Mouse (Mus musculus): ENCODE measurements around the gene Sh3bp5.
"Not testable (repeated sequence)": the region's sequence is repeated elsewhere in the genome, so short reads cannot be mapped to it uniquely, and the experiment has no call there.

Gene Sh3bp5

DNA sequence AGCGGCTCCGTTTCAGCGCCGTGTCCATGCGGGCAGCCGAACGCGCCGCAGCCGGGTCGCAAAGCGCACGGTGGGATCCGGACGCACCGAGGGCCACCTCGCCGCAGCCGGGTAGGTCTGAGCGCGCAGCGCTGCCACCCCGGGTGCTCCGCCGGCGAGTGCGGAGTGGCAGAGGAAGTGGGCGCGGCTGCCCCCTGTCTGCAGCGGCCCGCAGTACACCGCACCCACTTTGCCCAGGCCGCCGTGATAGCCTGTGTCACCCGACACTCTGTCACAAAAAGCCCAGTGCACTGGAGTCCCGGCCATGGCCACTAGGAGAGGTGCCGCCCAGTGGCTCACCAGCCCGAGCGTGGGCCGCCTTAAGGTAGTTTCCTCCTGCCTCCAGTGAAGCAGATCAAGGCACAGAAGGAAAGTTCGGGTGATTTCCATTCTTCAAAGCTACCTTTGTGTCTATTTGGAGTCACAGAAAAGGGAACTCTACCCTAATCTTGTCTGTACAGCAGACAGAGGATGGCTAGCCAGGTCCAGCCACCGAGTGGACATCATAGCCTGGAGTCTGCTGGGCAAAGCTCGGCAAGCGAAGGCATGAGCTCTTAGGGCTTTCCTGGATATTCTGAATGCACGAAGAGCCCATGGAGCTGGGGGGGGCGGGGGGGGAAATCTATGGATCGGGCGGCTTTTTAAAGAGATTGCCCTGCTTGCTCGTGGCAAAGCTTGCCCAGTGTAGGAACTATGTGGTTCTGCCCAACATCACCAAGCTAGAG is at the start of gene Sh3bp5:
Sh3bp5 (minus strand) TSS at position 149 of the 764 bp plus-strand sequence.
- peak; percentile 57 for DNase-seq (ENCODE audit: low spot score)

DNA sequence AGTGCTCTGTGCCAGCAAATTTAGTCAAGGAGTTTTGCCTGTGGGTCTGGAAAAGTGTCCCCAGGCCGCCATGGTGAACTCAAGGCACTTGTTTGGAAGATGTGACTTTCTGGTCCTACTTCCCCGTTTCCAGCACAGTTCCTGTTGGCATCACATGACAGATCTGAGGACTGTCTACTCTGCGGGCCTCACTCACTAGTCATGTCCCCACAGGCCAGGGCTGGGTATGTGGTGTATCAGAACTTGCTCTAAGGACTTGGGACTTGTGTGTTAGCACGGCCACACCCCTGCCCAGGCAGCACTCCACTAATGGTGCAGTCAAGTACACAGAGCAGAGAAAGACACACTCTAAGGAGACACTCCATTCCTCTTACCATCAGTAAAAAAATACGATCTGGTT is 46.5 kb upstream of the Sh3bp5 start:
- no peak for DNase-seq (ENCODE audit: low spot score)

DNA sequence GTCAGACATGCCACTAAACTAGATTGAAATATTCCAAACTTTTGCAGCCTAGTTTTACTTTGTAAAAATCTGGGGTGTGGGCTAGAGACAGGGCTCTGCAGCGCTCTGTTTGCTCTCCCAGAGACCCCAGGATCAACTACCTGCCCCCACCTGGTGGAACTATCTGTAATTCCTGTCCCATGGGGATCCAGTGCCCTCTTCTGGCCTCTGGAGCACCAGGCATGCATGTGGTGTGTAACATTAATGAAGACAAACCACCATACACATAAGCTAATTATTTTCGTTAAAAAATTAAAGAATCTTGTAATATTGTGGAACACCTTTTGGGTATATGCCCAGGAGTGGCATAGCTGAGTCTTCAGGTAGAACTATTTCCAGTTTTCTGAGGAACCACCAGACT is 37.4 kb upstream of the Sh3bp5 start:
- DNase-seq (ENCODE audit: low spot score): no peak

DNA sequence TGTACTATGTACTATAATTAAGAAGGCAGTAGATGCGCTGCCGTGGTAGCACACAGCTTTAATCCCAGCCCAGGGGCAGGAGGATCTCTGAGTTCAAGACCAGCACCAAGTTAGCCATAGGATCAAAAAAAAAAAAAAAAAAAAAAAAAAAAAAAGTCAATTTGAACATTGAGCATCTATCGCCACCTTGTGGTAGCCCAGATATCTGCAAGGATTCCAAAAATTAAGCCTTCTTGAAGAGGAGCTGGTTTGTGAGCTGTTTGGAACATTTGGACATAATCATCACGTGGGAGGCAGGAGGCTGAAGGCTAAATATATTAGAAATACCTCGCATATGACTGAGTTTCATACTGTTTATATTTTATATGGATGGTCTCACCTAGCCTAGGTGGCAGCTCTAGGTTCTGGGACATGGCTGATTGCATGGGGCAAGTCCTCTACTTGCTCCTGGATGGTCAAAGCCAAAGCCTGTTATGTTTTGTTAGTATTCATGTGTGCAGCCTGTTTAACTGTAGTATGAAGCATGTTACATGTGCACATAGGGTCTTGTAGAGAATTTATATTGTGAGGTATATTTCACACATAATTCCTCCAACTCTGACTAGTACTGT is 36.7 kb upstream of the Sh3bp5 start:
- no peak for DNase-seq (ENCODE audit: low spot score)

DNA sequence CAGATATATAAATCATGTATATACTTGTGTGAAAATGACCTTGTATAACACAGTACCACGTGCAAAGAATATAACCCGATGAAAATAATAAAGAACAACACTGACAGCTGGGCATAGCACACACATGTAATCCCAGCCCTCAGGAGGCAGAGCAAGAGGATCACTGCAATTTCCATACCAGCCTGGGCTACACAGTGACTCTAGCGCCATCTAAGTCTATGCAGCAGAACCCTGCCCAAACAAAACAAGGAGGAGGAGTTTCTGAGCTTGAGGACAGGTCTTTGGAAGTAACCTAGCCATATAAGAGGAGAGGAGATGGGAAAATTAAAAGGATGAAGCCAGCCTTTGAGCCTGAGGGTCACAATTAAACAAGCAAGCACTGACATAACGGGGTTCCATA is 33.8 kb upstream of the Sh3bp5 start:
- DNase-seq (ENCODE audit: low spot score): no peak

DNA sequence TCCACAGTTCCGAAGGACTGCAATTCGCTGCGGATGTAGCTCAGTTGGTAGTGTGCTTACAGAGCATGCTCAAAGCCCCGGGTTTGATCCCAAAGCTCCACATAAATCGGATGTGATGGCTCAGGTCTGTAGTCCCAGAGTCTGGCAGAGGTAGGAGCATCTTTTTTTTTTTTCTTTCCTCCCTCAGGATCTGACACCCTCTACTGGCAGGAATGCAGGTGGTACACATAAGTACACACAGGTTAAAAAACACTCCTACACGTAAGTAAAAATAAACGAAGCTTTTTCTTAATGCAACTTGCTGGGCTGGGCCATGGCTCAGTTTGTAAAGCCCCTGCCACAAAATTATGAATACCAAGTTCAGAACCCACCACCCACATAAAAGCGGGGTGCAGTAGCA is 28.3 kb upstream of the Sh3bp5 start:
- DNase-seq (ENCODE audit: low spot score): no peak

DNA sequence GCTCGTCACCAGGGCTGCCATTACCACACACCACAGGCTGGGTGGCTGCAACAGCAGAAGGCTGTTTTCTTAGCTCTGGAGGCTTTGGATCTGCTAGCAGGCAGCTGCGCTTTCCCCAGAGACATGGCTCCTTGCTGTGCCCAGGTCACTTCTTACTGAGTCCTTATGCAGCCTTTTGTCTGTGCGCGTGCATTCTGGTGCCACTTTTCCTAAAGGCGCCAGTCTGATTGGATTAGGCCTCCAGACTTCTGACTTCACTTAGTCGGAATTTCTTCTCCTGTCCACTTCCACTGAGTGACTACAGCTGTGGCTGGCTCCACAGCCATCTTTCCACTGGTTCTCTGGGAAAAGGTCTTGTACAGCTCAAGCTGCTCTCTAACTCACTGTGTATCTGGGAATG is 27.0 kb upstream of the Sh3bp5 start:
- DNase-seq (ENCODE audit: low spot score): no peak

DNA sequence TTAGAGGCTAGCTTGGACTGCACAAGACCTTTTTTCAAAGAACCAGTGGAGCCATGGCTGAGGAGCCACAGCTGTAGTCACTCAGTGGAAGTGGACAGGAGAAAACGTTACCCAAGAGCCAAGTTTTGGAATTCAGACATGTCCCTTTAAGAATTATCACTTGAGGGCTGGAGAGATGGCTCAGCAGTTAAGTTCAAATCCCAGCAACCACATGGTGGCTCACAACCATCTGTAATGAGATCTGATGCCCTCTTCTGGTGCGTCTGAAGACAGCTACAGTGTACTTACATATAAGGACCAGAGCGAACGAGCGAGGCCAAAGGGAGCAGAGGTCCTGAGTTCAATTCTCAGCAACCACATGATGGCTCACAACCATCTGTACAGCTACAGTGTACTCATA is 26.3 kb upstream of the Sh3bp5 start:
- not testable (repeated sequence) for DNase-seq (ENCODE audit: low spot score)

DNA sequence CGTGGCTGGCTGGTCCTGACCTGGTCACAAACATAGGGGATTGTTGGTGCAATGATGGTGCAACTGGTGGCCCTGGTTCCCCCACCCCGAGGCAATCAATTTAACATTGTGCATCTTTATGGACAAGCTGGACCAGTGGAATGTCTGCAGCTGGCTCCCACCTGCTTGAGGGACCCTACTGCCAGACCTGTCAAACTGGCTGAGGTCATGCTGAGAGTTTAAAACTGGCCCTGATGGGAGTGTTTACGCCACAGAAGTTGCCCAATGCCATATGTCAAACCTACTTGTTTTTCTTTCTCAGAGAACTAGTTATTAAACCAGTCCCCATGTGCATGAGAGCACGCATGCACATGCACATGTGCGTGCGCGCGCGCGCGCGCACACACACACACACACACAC is 22.1 kb upstream of the Sh3bp5 start:
- DNase-seq (ENCODE audit: low spot score): no peak

DNA sequence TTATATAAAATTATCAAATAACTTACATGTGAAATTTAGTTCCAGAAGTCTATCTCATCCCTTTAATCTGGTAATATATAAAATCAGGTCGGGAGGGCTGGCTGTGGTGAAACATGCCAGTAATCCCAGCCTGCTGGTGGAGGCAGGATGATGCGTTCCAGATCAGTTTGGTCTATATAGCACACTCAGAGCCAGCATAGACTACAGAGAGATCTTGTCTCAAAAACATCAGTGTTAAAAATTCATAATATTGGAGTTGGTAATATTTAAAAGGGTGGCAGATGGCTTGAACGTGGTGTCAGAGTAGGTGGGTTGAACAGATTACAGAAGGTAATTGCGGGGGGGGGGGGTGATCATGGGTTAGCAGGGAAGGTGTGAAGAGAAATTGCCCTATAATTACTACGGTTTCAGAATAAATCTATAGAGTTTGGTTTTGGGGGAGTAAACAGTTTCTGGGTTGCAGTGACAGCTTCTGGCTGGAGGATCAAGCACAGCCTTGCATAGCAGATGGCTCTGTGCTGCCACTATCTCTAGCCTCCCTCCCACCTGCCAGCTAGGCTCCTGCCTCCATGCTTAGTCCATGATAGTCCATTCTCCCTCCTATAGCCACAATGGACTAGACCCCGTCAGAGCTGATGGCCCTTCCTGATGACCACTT is 20.3 kb upstream of the Sh3bp5 start:
- no peak for DNase-seq (ENCODE audit: low spot score)

DNA sequence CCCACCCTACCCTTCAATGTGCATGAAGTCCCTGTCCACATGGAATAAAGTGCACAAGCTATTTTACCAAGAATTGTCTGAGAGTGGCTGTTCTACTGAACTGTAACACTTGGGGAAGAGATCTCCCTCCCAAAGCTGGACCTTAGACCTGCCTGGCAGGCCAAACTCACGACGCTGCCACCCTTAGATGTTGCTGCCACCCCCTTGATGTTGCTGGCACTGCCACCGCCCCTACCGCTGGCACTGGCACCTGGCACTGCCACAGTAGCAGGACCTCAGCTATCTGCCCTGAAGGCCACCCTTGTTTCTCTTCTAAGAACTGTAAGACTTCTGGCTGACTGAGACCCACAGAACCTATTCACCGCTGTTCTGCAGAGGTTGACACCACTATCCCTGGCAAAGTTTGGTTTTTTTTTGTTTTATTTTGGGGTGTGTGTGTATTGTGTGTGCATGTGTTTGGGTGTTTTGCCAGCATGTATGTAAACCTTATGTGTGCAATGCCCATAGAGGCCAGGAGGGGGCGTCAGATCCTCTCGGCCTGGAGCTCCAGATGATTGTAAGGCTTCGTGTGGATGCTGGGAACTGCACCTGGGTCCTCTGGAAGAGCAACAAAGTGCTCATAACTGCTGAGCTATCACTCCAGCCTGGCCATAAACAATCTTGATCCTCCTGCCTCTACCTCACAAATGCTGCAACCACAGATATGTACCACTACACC is 19.1 kb upstream of the Sh3bp5 start:
- no peak for DNase-seq (ENCODE audit: low spot score)

DNA sequence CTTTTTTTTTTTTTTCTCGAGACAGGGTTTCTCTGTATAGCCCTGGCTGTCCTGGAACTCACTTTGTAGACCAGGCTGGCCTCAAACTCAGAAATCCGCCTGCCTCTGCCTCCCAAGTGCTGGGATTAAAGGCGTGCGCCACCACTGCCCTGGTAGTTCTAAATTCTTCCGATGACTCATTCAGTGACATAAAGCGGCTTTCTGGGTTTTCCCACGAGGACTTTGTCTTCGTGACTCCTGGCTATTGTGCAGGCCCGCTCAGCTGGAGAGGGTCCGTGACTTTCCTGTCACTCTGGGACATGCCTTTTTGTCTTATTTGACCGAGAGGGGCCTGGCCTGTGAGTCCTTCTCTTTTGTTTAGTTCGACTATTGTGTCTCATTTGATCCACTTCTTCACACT is 18.1 kb upstream of the Sh3bp5 start:
- DNase-seq (ENCODE audit: low spot score): not testable (repeated sequence)

DNA sequence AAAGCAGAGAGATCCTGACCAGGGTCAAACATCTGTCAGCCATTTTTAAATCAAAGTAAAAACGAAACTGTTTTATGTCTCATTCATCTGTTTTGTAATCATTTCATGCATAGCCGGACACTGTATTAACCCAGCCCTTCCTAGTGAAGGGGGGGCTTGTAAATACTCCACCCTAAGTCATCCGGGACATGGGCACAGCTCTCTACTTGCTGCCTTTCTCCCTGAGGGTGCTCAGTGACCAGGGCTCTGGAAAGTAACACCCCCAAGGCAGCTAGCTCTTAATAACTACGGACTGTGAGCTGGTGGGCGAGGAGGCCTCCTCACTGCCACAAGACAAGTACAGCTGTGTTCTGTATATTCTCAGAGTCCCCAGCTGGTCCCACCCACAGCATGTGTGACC is 13.1 kb upstream of the Sh3bp5 start:
- no peak for DNase-seq (ENCODE audit: low spot score)

DNA sequence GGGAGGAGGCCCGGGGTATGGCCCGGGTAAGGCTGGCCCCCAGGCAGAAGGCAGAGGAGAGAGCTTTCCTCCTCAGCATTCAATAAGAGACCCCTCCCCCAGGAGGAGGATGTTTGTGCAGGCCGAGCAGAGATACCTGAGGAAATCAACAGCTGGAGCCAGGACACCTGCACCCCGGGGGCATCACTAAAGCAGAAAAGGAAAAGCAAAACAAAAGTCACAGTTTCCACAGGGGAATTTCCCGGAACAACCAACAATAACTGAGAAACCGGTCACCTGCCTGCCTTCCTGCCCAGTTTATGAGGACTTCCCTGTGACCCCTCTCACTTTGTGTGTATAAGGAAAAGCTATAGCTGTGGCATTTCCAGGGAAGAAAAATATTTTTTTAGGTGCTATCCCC is 7.7 kb upstream of the Sh3bp5 start:
- DNase-seq (ENCODE audit: low spot score): no peak

DNA sequence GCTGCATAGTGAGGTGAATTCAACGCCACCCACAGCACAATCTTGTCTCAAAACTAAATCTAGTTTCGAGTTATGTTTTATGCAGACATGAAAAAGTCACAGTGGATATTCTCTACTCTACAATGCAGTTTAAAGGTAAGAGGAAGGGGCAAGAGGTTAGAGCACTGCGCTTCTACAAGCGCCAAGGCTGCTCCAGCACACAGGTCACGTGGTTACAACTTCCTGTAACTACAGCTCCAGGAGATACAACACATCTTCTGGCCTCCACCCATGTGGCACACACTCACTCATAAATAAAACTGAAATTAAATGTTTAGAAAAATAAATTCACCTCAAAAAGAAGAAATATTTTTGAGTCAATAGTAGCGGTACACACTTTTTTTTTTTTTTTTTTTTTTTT is 4.8 kb upstream of the Sh3bp5 start:
- no peak for DNase-seq (ENCODE audit: low spot score)

DNA sequence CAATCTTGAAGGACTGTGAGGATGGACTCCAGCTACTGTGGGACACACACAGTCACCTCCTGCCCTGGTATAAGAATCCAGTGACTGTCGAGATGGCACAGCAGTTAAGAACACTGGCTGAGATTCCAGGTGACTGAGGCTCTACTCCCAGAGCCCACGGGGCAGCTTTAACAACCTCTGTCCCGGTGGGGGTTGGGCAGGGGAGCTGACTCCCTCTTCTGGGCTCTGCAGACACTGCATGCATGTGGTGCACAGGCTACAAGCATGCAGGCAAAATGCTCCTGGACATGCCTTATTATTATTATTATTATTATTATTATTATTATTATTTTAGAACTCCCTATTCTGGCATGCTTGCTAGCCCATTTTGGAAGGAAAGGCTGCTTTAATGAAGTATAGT is 4.4 kb upstream of the Sh3bp5 start:
- no peak for DNase-seq (ENCODE audit: low spot score)

DNA sequence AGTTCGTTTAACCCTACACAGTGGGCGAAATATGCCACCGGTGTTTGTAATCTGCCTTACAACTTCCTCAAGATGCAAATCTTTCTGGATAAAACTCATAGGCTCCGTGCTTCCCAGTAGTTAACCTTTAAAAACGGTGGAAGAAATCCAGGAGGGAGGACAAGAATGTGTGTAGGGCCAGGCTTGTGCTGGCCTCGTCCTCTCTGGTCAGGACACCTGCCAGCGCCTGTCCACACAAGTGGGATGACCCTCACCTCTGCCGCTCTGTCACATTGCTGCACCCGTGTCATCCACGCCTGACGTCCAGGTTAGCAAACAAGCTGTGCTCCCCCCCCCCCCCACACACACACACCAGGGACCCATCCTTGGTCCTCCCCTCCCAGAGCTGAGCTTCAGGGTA is 3.4 kb upstream of the Sh3bp5 start:
- no peak for DNase-seq (ENCODE audit: low spot score)

DNA sequence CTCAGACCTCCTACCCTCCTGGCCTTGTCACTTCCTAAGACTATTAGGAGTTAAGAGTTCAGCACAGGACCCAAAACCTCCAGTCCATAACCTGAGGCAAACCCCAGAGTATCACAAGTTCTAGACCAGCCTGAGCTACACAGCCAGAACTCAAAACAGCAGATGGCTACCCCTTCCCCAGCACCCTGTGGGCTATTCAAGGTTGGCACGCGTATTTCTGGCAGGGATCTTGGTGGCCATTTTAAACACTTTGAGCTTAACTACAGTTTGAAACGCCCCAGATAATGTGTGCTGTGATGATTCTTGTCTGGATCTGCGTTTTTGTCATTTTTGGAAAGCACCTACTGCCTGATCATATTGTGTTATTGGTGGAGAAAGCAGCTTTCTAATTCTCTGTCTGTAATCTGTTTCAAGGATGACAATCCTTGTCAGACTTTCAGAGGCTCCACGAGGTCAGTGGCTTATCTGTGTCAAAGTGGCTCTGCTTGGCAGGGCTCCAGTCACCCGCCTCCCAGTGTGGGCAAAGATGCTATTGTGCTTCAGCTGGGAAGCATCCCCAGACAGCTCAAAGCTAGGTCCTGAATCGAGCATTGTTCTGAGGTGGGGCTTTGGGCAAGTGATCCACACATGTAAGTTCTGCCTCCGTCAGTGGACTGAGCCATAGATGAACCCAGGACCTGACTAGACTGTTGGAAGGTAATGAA is 2.1 kb upstream of the Sh3bp5 start:
- DNase-seq (ENCODE audit: low spot score): no peak

DNA sequence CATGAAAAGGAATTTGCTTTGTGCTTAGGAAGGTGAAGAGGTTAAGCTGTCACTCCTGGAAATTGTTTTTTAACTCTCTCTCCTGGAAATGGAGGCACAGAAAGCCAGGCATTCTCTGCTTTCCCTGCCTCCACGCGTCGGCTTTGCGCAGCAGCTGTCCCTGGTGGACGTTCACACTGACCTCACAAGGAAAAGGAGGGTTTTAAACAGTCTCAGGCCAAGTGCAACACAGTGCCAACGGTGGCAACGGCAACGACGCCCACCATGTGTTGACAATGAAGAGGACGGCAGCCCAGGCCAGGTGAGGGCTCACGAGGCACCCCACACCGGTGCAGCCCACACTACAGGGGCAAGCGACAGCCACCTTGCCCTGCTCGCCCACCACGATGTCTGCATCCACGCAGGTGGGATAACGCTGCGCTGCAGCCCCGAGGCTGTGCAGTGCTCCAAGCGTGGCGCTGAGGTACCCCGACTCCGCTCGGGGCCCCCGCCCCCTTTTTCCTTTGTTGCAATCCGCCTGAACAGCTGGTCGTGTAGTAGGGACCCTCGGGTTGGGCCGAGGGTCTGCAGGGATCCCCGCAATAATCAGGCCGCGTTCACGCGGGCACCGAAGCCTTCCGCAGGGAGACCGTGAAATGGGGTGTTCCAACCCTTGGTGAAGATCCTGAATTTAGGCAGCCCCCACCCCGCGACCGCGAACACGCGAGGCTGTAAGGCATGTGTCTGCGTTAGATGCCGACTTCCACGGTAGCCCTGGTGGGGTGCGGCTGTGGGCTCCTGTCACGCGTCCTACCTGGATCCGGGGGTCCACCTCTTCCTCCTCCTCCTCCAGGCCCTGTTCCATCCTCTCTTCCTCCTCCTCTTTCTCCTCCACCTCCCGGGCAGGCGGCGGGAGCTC is 611 bp downstream of the Sh3bp5 start:
- DNase-seq (ENCODE audit: low spot score): no peak

DNA sequence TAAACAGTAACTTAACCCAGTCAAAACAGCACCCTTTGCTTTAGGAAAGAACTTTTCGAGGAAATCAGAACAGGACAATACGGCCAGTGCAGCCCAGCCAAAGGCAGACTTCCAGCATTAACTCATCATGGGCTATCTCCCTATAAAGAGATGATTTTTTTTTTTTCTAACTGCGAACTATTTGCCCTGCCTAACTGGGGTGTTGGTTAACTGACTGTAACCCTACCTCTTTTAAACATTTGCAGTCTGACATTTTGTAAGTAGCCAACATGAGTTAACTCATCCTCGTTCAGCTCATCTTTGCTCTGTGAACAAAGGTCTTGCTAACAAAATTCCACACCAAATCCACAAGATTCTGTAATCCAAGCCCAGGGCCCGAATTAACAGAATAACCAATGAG is 1.5 kb downstream of the Sh3bp5 start:
- no peak for DNase-seq (ENCODE audit: low spot score)

DNA sequence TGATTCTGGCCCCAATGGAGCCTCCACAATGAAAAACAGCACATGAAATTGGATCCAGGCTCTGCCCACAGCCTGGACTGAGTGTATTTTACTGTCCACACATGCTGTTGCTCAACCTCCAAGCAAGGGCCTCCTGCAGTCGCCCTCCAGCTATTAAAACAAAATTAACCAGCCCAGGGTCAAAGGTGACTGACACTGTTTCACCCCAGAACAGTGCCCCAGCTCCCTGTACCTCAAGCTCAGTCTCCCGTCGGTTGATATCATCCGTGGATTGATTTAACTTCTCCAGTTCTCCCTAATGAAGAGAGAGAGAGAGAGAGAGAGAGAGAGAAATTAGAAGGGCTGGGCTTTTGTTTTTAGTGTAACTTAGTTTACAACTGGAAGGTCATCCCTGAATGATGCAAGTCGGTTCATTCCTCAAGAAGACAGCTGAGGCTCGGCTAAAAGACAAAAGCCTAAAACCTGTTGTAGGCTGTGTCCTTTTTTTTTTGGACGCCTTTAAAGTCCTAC is 2.0 kb downstream of the Sh3bp5 start:
- no peak for DNase-seq (ENCODE audit: low spot score)
